Mouse (Mus musculus): ENCODE data around the gene Ednrb. TPM values are rescaled to one million over a fixed set of nuclear protein-coding genes. Genes with fewer than 3 reads are reported as not detected.

The Ednrb gene
- total RNA-seq, 1 experiment, result 0.18 TPM

- no peak overlapping the region for H3K27ac ChIP-seq (ENCODE audit: insufficient read depth, low read depth, low read length, poor library complexity, severe bottlenecking)
- no peaks in the 10 kb centered on the region for H3K4me1 ChIP-seq (ENCODE audit: control insufficient read depth in 2 of 2, insufficient read depth in 2 of 2, low read length in 2 of 2, poor library complexity in 1 of 2)
- TF ChIP-seq ZC3H11A (IDR thresholded peaks at IDR 0.05; ENCODE audit: borderline replicate concordance, low read depth, low read length) (no peak), HCFC1 (IDR thresholded peaks at IDR 0.05; ENCODE audit: borderline replicate concordance, insufficient read depth, low read length) (no peak), MAFK (IDR thresholded peaks at IDR 0.05; ENCODE audit: insufficient read depth, low read depth, low read length) (no peak), CHD2 (IDR thresholded peaks at IDR 0.05; ENCODE audit: low read depth, low read length) (no peak), ZNF384 (IDR thresholded peaks at IDR 0.05; ENCODE audit: low read depth, low read length) (no peak)
- no peak for DNase-seq (ENCODE audit: low read depth, low spot score)
- H3K9ac ChIP-seq (ENCODE audit: insufficient read depth, low read depth, low read length, poor library complexity, severe bottlenecking), result no peak overlapping the region
- no peaks in the 10 kb centered on the region for H3K36me3 ChIP-seq (ENCODE audit: control insufficient read depth, insufficient read depth, low read length, poor library complexity, severe bottlenecking)
- in situ Hi-C loops (cut with MboI; ENCODE audit: low sequenced_read_pairs in 2 of 2, unreplicated experiment in 2 of 2), result no loop called here
- no peaks in the 10 kb centered on the region for H3K9me3 ChIP-seq (ENCODE audit: control insufficient read depth, insufficient read depth, low read depth, low read length)
- no peak overlapping the region for H3K4me3 ChIP-seq (ENCODE audit: insufficient read depth in 1 of 2, low read depth in 1 of 2, low read length in 2 of 2, poor library complexity in 1 of 2, severe bottlenecking in 1 of 2)
Observed at GRCm38 (mm10) chr14:103813246-103813645, 31.0 kb downstream of the Ednrb start.

- Histone ChIP-seq H3K9ac (ENCODE audit: insufficient read depth, low read depth, low read length, poor library complexity, severe bottlenecking) (no peak overlapping the region), H3K36me3 (ENCODE audit: control insufficient read depth, insufficient read depth, low read length, poor library complexity, severe bottlenecking) (no peaks in the 10 kb centered on the region), H3K4me3 (ENCODE audit: insufficient read depth in 1 of 2, low read depth in 1 of 2, low read length in 2 of 2, poor library complexity in 1 of 2, severe bottlenecking in 1 of 2) (no peak overlapping the region), H3K9me3 (ENCODE audit: control insufficient read depth, insufficient read depth, low read depth, low read length) (no peaks in the 10 kb centered on the region), H3K4me1 (ENCODE audit: control insufficient read depth in 2 of 2, insufficient read depth in 2 of 2, low read length in 2 of 2, poor library complexity in 1 of 2) (no peaks in the 10 kb centered on the region), H3K27ac (ENCODE audit: insufficient read depth, low read depth, low read length, poor library complexity, severe bottlenecking) (no peak overlapping the region)
- DNase-seq (ENCODE audit: low read depth, low spot score), result no peak
- in situ Hi-C loops (cut with MboI; ENCODE audit: low sequenced_read_pairs in 2 of 2, unreplicated experiment in 2 of 2), result no loop called here
- TF ChIP-seq HCFC1 (IDR thresholded peaks at IDR 0.05; ENCODE audit: borderline replicate concordance, insufficient read depth, low read length), result no peak
- TF ChIP-seq CHD2 (IDR thresholded peaks at IDR 0.05; ENCODE audit: low read depth, low read length), result no peak
- TF ChIP-seq ZNF384 (IDR thresholded peaks at IDR 0.05; ENCODE audit: low read depth, low read length), result no peak
Observed at GRCm38 (mm10) chr14:103811291-103811690, 32.9 kb downstream of the Ednrb start.

GRCm38 (mm10) chr14:103803907-103804659, 40.1 kb downstream of the Ednrb start:
- H3K4me1 ChIP-seq (ENCODE audit: control insufficient read depth in 2 of 2, insufficient read depth in 2 of 2, low read length in 2 of 2, poor library complexity in 1 of 2), result no peaks in the 10 kb centered on the region
- no peaks in the 10 kb centered on the region for H3K36me3 ChIP-seq (ENCODE audit: control insufficient read depth, insufficient read depth, low read length, poor library complexity, severe bottlenecking)
- H3K4me3 ChIP-seq (ENCODE audit: insufficient read depth in 1 of 2, low read depth in 1 of 2, low read length in 2 of 2, poor library complexity in 1 of 2, severe bottlenecking in 1 of 2), result no peak overlapping the region
- in situ Hi-C loops (cut with MboI; ENCODE audit: low sequenced_read_pairs in 2 of 2, unreplicated experiment in 2 of 2), result no loop called here
- TF ChIP-seq MAFK (IDR thresholded peaks at IDR 0.05; ENCODE audit: insufficient read depth, low read depth, low read length), result no peak
- TF ChIP-seq CHD2 (IDR thresholded peaks at IDR 0.05; ENCODE audit: low read depth, low read length), result no peak
- no peak for TF ChIP-seq ZNF384 (IDR thresholded peaks at IDR 0.05; ENCODE audit: low read depth, low read length)
- TF ChIP-seq ZC3H11A (IDR thresholded peaks at IDR 0.05; ENCODE audit: borderline replicate concordance, low read depth, low read length), result no peak
- TF ChIP-seq HCFC1 (IDR thresholded peaks at IDR 0.05; ENCODE audit: borderline replicate concordance, insufficient read depth, low read length), result no peak
- no peaks in the 10 kb centered on the region for H3K9me3 ChIP-seq (ENCODE audit: control insufficient read depth, insufficient read depth, low read depth, low read length)
- no peak overlapping the region for H3K9ac ChIP-seq (ENCODE audit: insufficient read depth, low read depth, low read length, poor library complexity, severe bottlenecking)
- no peak overlapping the region for H3K27ac ChIP-seq (ENCODE audit: insufficient read depth, low read depth, low read length, poor library complexity, severe bottlenecking)
- DNase-seq (ENCODE audit: low read depth, low spot score), result no peak

- in situ Hi-C loops (cut with MboI; ENCODE audit: low sequenced_read_pairs in 2 of 2, unreplicated experiment in 2 of 2), result no loop called here
- H3K4me1 ChIP-seq (ENCODE audit: control insufficient read depth in 2 of 2, insufficient read depth in 2 of 2, low read length in 2 of 2, poor library complexity in 1 of 2), result no peaks in the 10 kb centered on the region
- TF ChIP-seq ZNF384 (IDR thresholded peaks at IDR 0.05; ENCODE audit: low read depth, low read length), result no peak
- no peak for TF ChIP-seq MAFK (IDR thresholded peaks at IDR 0.05; ENCODE audit: insufficient read depth, low read depth, low read length)
- no peak for TF ChIP-seq CHD2 (IDR thresholded peaks at IDR 0.05; ENCODE audit: low read depth, low read length)
- TF ChIP-seq ZC3H11A (IDR thresholded peaks at IDR 0.05; ENCODE audit: borderline replicate concordance, low read depth, low read length), result no peak
- no peak for TF ChIP-seq HCFC1 (IDR thresholded peaks at IDR 0.05; ENCODE audit: borderline replicate concordance, insufficient read depth, low read length)
- H3K9me3 ChIP-seq (ENCODE audit: control insufficient read depth, insufficient read depth, low read depth, low read length), result no peaks in the 10 kb centered on the region
- H3K4me3 ChIP-seq (ENCODE audit: insufficient read depth in 1 of 2, low read depth in 1 of 2, low read length in 2 of 2, poor library complexity in 1 of 2, severe bottlenecking in 1 of 2), result no peak overlapping the region
- no peak overlapping the region for H3K27ac ChIP-seq (ENCODE audit: insufficient read depth, low read depth, low read length, poor library complexity, severe bottlenecking)
- no peak overlapping the region for H3K9ac ChIP-seq (ENCODE audit: insufficient read depth, low read depth, low read length, poor library complexity, severe bottlenecking)
- H3K36me3 ChIP-seq (ENCODE audit: control insufficient read depth, insufficient read depth, low read length, poor library complexity, severe bottlenecking), result no peaks in the 10 kb centered on the region
- no peak for DNase-seq (ENCODE audit: low read depth, low spot score)
Observed at GRCm38 (mm10) chr14:103797123-103797522, 47.1 kb downstream of the Ednrb start.

Measured in ES-E14 (cell line).